Mouse (Mus musculus) heart, postnatal 25 days (tissue): ENCODE data around the gene Mlec. TPM values are rescaled to one million over a fixed set of nuclear protein-coding genes. Genes with fewer than 3 reads are reported as not detected.
"Not testable (repeated sequence)": the region's sequence is repeated elsewhere in the genome, so short reads cannot be mapped to it uniquely, and the experiment has no call there.

Experiments
- DNase-seq: peaks from one replicate; pipeline ENCODE4 v3.0.0; 2022; ENCODE audit warnings: low spot score
- intact Hi-C: fragments of 180-260 bp; cut with DNase I; formaldehyde crosslinking; loops from one replicate; pipeline ENCODE4 v1.15.1; 2025
- total RNA-seq, 2 experiments: library from RNA; stranded (reverse); gene quantifications; 2 replicates each; pipeline ENCODE4 v1.2.3; 2021

The Mlec gene
- total RNA-seq, 2 experiments from 2014 or later: 74.6 to 75.8 TPM

- no peak for DNase-seq
- intact Hi-C loops: no loop called here
Measured at GRCm38 (mm10) chr5:115155831-115156230, 2.1 kb downstream of the Mlec start.

GRCm38 (mm10) chr5:115155156-115155631 lies 2.8 kb downstream of the Mlec start:
- intact Hi-C loops: no loop called here
- DNase-seq: no peak

GRCm38 (mm10) chr5:115152132-115152956 lies 5.6 kb downstream of the Mlec start:
- no peak for DNase-seq
- intact Hi-C loops: no loop called here

- intact Hi-C loops: no loop called here
- DNase-seq: no peak
Measured at GRCm38 (mm10) chr5:115151457-115151856, 6.5 kb downstream of the Mlec start.

GRCm38 (mm10) chr5:115150991-115151390 lies 7.0 kb downstream of the Mlec start:
- DNase-seq: no peak
- intact Hi-C loops: no loop called here

- no peak for DNase-seq
- intact Hi-C loops: no loop called here
Measured at GRCm38 (mm10) chr5:115149675-115150459, 8.1 kb downstream of the Mlec start.

GRCm38 (mm10) chr5:115148872-115149271 lies 9.1 kb downstream of the Mlec start:
- intact Hi-C loops, DNase-seq: not testable (repeated sequence)

GRCm38 (mm10) chr5:115148378-115148777 lies 9.6 kb downstream of the Mlec start:
- intact Hi-C loops: no loop called here
- no peak for DNase-seq

- intact Hi-C loops: no loop called here
- DNase-seq: no peak
Measured at GRCm38 (mm10) chr5:115147388-115147787, 10.6 kb downstream of the Mlec start.

- intact Hi-C loops: no loop called here
- no peak for DNase-seq
Measured at GRCm38 (mm10) chr5:115146747-115147130, 11.2 kb downstream of the Mlec start.

GRCm38 (mm10) chr5:115145976-115146746 lies 11.8 kb downstream of the Mlec start:
- intact Hi-C loops: no loop called here
- DNase-seq: no peak

- no peak for DNase-seq
- intact Hi-C loops: no loop called here
Measured at GRCm38 (mm10) chr5:115145253-115145968, 12.6 kb downstream of the Mlec start.

- DNase-seq: no peak
- intact Hi-C loops: no loop called here
Measured at GRCm38 (mm10) chr5:115144471-115144870, 13.5 kb downstream of the Mlec start.

- intact Hi-C loops: no loop called here
- DNase-seq: no peak
Measured at GRCm38 (mm10) chr5:115143552-115143951, 14.4 kb downstream of the Mlec start.

GRCm38 (mm10) chr5:115142166-115142697 lies 15.7 kb downstream of the Mlec start:
- intact Hi-C loops: no loop called here
- no peak for DNase-seq

- no peak for DNase-seq
- intact Hi-C loops: no loop called here
Measured at GRCm38 (mm10) chr5:115140726-115141125, 17.3 kb downstream of the Mlec start.

- intact Hi-C loops: no loop called here
- DNase-seq: no peak
Measured at GRCm38 (mm10) chr5:115139124-115139523, 18.9 kb downstream of the Mlec start.

GRCm38 (mm10) chr5:115134234-115135165 lies 23.5 kb downstream of the Mlec start, which contains the start of gene Unc119b:
Gene Unc119b, minus strand, starts transcription at chr5:115134975.
- intact Hi-C loops: loop anchor here (5.0 kb wide), 1 partner anchor 213 kb away; the partner anchor contains the start of gene Cox6a1
- peak; percentile 85 for DNase-seq
